Mouse (Mus musculus): ENCODE measurements around the gene Eno3.

DNA sequence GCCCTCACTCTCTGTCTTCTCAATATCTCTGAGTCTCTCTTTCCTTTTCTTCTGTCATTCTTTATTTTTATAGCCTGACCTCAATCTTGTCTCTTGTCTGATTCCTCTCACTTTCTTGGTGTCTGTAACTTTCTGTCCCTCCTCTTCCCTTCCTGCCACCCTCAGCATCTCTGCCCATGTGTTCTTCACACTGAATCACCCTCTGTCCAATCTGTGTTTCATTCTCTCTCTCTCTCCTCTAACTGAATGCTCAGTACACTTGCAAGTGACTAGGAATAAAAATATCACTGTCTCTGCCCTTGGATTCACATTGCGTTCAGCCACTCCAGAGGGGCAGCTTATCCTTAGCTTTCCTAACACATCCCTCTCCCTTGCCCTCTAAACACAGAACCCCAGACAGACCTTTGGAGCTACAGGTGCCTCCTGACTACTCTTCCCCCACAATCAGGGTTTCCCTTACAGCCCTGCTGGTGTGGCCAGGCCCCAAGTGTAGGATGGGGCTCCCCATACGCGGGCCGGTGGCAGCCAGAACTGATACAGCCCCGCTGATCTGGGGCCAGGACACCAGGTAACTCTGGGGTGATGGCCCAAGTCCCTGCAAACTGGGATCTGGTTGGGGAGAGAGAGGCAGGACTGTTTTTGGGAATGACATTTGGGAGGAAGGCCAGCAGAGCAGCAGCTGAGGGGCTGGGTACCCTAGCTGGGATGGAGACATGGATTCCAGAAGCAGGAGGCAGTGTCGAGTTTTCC is 45.2 kb downstream of the Eno3 start:
- no peak for TF ChIP-seq POLR2A (IDR thresholded peaks at IDR 0.05; ENCODE audit: control insufficient read depth, low read depth, low read length)
- no peak for TF ChIP-seq CTCF (IDR thresholded peaks at IDR 0.05; ENCODE audit: control insufficient read depth, insufficient read depth, insufficient replicate concordance, low read depth, low read length)

All from testis, adult 2 months (tissue).